Mouse (Mus musculus) small intestine, adult 2 months (tissue): ENCODE results near the gene Vsir.

Experiments used
- CTCF ChIP-seq: fragments of 200-500 bp; IDR thresholded peaks from 2 replicates; pipeline ENCODE4 v1.5.1; 2012; ENCODE audit warnings: low read depth, mild to moderate bottlenecking, control low read depth, inconsistent platforms, low read length, moderate library complexity, mixed read lengths; ENCODE audit not compliant: insufficient replicate concordance, insufficient read length; ENCODE audit errors: extremely low read depth
- POLR2A ChIP-seq: fragments of 200-500 bp; IDR thresholded peaks from 2 replicates; pipeline ENCODE4 v1.6.1; 2012; ENCODE audit warnings: low read depth, mild to moderate bottlenecking, control low read depth, inconsistent platforms, low read length, moderate library complexity

DNA sequence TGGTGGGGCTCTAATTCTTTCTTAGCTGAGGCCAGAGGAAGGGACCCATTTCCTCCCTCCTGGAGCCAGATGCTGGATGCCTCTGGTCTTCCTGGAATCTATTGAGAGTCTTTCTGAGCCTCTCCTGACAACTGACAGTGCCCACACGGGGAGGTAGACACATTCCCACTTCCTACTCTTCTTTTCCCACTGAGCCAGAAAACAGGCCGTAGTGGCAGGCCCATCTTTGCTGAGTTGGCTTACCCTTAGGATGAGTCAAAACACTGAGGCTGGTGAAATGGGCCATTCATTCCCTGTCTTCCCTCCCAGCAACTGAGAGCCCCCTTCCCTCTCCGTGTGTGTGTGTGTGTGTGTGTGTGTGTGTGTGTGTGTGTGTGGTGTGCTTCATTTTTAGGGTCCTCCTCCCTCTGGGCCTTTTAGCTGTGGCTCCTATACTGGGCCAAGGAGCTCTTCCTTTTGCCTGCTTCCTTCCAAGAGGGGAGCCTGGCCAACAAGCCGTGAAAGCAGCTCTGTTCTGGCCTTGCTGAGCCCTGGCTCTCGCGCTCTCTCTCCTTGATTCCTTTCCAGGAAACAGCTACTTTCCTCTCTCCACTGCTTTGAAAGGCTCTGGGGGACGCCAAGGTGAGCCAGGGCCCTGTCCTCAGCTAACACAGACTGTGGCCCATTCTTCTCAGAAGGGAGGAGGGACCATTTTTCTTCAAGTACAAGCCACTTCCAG is 59.0 kb downstream of the Vsir start:
- TF ChIP-seq CTCF (no peak), POLR2A (no peak)
